Mouse (Mus musculus): Measurements from ENCODE around the gene Gspt2. TPM values are rescaled to one million over a fixed set of nuclear protein-coding genes. Genes with fewer than 3 reads are reported as not detected.
A peak's percentile ranks its signal among the peaks of the same experiment; 100 is the strongest.
"Not testable (repeated sequence)": the region's sequence is repeated elsewhere in the genome, so short reads cannot be mapped to it uniquely, and the experiment has no call there.

Gspt2 gene
- total RNA-seq, 1 experiment: 7.0 TPM

- TF ChIP-seq HCFC1 (IDR thresholded peaks at IDR 0.05; ENCODE audit: borderline replicate concordance, insufficient read depth, low read length) (no peak), CHD2 (IDR thresholded peaks at IDR 0.05; ENCODE audit: low read depth, low read length) (no peak), ZC3H11A (IDR thresholded peaks at IDR 0.05; ENCODE audit: borderline replicate concordance, low read depth, low read length) (no peak), ZNF384 (IDR thresholded peaks at IDR 0.05; ENCODE audit: low read depth, low read length) (no peak), MAFK (IDR thresholded peaks at IDR 0.05; ENCODE audit: insufficient read depth, low read depth, low read length) (no peak)
- no peaks in the 10 kb centered on the region for H3K36me3 ChIP-seq (ENCODE audit: control insufficient read depth, insufficient read depth, low read length, poor library complexity, severe bottlenecking)
- H3K27ac ChIP-seq (ENCODE audit: insufficient read depth, low read depth, low read length, poor library complexity, severe bottlenecking): no peak overlapping the region
- no peak for DNase-seq (ENCODE audit: low read depth, low spot score)
- in situ Hi-C loops (cut with MboI; ENCODE audit: low sequenced_read_pairs in 2 of 2, unreplicated experiment in 2 of 2): no loop called here
- H3K4me3 ChIP-seq (ENCODE audit: insufficient read depth in 1 of 2, low read depth in 1 of 2, low read length in 2 of 2, poor library complexity in 1 of 2, severe bottlenecking in 1 of 2): no peak overlapping the region
- no peaks in the 10 kb centered on the region for H3K4me1 ChIP-seq (ENCODE audit: control insufficient read depth in 2 of 2, insufficient read depth in 2 of 2, low read length in 2 of 2, poor library complexity in 1 of 2)
- H3K9me3 ChIP-seq (ENCODE audit: control insufficient read depth, insufficient read depth, low read depth, low read length): no peaks in the 10 kb centered on the region
- H3K9ac ChIP-seq (ENCODE audit: insufficient read depth, low read depth, low read length, poor library complexity, severe bottlenecking): no peak overlapping the region
These were observed 21.9 kb downstream of the Gspt2 start for GRCm38 (mm10) chrX:94657734-94658133.

- no peak overlapping the region for H3K4me3 ChIP-seq (ENCODE audit: insufficient read depth in 1 of 2, low read depth in 1 of 2, low read length in 2 of 2, poor library complexity in 1 of 2, severe bottlenecking in 1 of 2)
- in situ Hi-C loops (cut with MboI; ENCODE audit: low sequenced_read_pairs in 2 of 2, unreplicated experiment in 2 of 2): no loop called here
- DNase-seq (ENCODE audit: low read depth, low spot score): no peak
- H3K27ac ChIP-seq (ENCODE audit: insufficient read depth, low read depth, low read length, poor library complexity, severe bottlenecking): no peak overlapping the region
- H3K9ac ChIP-seq (ENCODE audit: insufficient read depth, low read depth, low read length, poor library complexity, severe bottlenecking): no peak overlapping the region
- H3K9me3 ChIP-seq (ENCODE audit: control insufficient read depth, insufficient read depth, low read depth, low read length): no peaks in the 10 kb centered on the region
- TF ChIP-seq ZC3H11A (IDR thresholded peaks at IDR 0.05; ENCODE audit: borderline replicate concordance, low read depth, low read length): no peak
- TF ChIP-seq ZNF384 (IDR thresholded peaks at IDR 0.05; ENCODE audit: low read depth, low read length): no peak
- TF ChIP-seq MAFK (IDR thresholded peaks at IDR 0.05; ENCODE audit: insufficient read depth, low read depth, low read length): no peak
- TF ChIP-seq CHD2 (IDR thresholded peaks at IDR 0.05; ENCODE audit: low read depth, low read length): no peak
- no peak for TF ChIP-seq HCFC1 (IDR thresholded peaks at IDR 0.05; ENCODE audit: borderline replicate concordance, insufficient read depth, low read length)
- H3K36me3 ChIP-seq (ENCODE audit: control insufficient read depth, insufficient read depth, low read length, poor library complexity, severe bottlenecking): no peaks in the 10 kb centered on the region
- no peaks in the 10 kb centered on the region for H3K4me1 ChIP-seq (ENCODE audit: control insufficient read depth in 2 of 2, insufficient read depth in 2 of 2, low read length in 2 of 2, poor library complexity in 1 of 2)
These were observed 34.9 kb downstream of the Gspt2 start for GRCm38 (mm10) chrX:94670814-94671213.

GRCm38 (mm10) chrX:94674977-94675376, 39.1 kb downstream of the Gspt2 start:
- TF ChIP-seq ZC3H11A (IDR thresholded peaks at IDR 0.05; ENCODE audit: borderline replicate concordance, low read depth, low read length) (peak; percentile 16; the same call in 1 of the 2 replicates), HCFC1 (IDR thresholded peaks at IDR 0.05; ENCODE audit: borderline replicate concordance, insufficient read depth, low read length) (no peak)
- Histone ChIP-seq H3K9me3 (ENCODE audit: control insufficient read depth, insufficient read depth, low read depth, low read length) (no peaks in the 10 kb centered on the region), H3K36me3 (ENCODE audit: control insufficient read depth, insufficient read depth, low read length, poor library complexity, severe bottlenecking) (no peaks in the 10 kb centered on the region), H3K9ac (ENCODE audit: insufficient read depth, low read depth, low read length, poor library complexity, severe bottlenecking) (no peak overlapping the region), H3K27ac (ENCODE audit: insufficient read depth, low read depth, low read length, poor library complexity, severe bottlenecking) (no peak overlapping the region), H3K4me1 (ENCODE audit: control insufficient read depth in 2 of 2, insufficient read depth in 2 of 2, low read length in 2 of 2, poor library complexity in 1 of 2) (no peaks in the 10 kb centered on the region), H3K4me3 (ENCODE audit: insufficient read depth in 1 of 2, low read depth in 1 of 2, low read length in 2 of 2, poor library complexity in 1 of 2, severe bottlenecking in 1 of 2) (no peak overlapping the region)
- in situ Hi-C loops (cut with MboI; ENCODE audit: low sequenced_read_pairs in 2 of 2, unreplicated experiment in 2 of 2): no loop called here
- DNase-seq (ENCODE audit: low read depth, low spot score): peak; percentile 28

- H3K4me3 ChIP-seq (ENCODE audit: insufficient read depth in 1 of 2, low read depth in 1 of 2, low read length in 2 of 2, poor library complexity in 1 of 2, severe bottlenecking in 1 of 2); H3K4me1 ChIP-seq (ENCODE audit: control insufficient read depth in 2 of 2, insufficient read depth in 2 of 2, low read length in 2 of 2, poor library complexity in 1 of 2); H3K9me3 ChIP-seq (ENCODE audit: control insufficient read depth, insufficient read depth, low read depth, low read length); in situ Hi-C loops (cut with MboI; ENCODE audit: low sequenced_read_pairs in 2 of 2, unreplicated experiment in 2 of 2); H3K27ac ChIP-seq (ENCODE audit: insufficient read depth, low read depth, low read length, poor library complexity, severe bottlenecking); H3K9ac ChIP-seq (ENCODE audit: insufficient read depth, low read depth, low read length, poor library complexity, severe bottlenecking); H3K36me3 ChIP-seq (ENCODE audit: control insufficient read depth, insufficient read depth, low read length, poor library complexity, severe bottlenecking); DNase-seq (ENCODE audit: low read depth, low spot score): not testable (repeated sequence)
These were observed 45.7 kb downstream of the Gspt2 start for GRCm38 (mm10) chrX:94681581-94681980.

GRCm38 (mm10) chrX:94689593-94689992, 53.7 kb downstream of the Gspt2 start:
- H3K36me3 ChIP-seq (ENCODE audit: control insufficient read depth, insufficient read depth, low read length, poor library complexity, severe bottlenecking); DNase-seq (ENCODE audit: low read depth, low spot score); H3K27ac ChIP-seq (ENCODE audit: insufficient read depth, low read depth, low read length, poor library complexity, severe bottlenecking); H3K9me3 ChIP-seq (ENCODE audit: control insufficient read depth, insufficient read depth, low read depth, low read length); in situ Hi-C loops (cut with MboI; ENCODE audit: low sequenced_read_pairs in 2 of 2, unreplicated experiment in 2 of 2); H3K4me1 ChIP-seq (ENCODE audit: control insufficient read depth in 2 of 2, insufficient read depth in 2 of 2, low read length in 2 of 2, poor library complexity in 1 of 2); H3K4me3 ChIP-seq (ENCODE audit: insufficient read depth in 1 of 2, low read depth in 1 of 2, low read length in 2 of 2, poor library complexity in 1 of 2, severe bottlenecking in 1 of 2); H3K9ac ChIP-seq (ENCODE audit: insufficient read depth, low read depth, low read length, poor library complexity, severe bottlenecking): not testable (repeated sequence)

Other genes starting within 250 kb of the Gspt2 start
- 153 and 160 TPM in 2 replicates for gene Maged1, start 93.9 kb upstream of the Gspt2 start, total RNA-seq (2012; rRNA removed)
- gene Zxdb, start 88.5 kb downstream of the Gspt2 start, total RNA-seq (2012; rRNA removed): 1.1 and 2.7 TPM in 2 replicates